Mouse (Mus musculus): Measurements from ENCODE around the gene Amtn. TPM values are rescaled to one million over a fixed set of nuclear protein-coding genes. Genes with fewer than 3 reads are reported as not detected.

The Amtn gene
- polyA plus RNA-seq (2017; shearing (Covaris generic)) = not detected

GRCm38 (mm10) chr5:88375808-88376207, at the start of gene Amtn:
Gene Amtn (plus strand): TSS chr5:88376108.

Other genes starting within 250 kb of the Amtn start
- not detected for gene Gm11115, start 222.0 kb upstream of the Amtn start, polyA plus RNA-seq (2017; shearing (Covaris generic))
- gene Gm7714, start 107.2 kb upstream of the Amtn start, polyA plus RNA-seq (2017; shearing (Covaris generic)) = 0.76 TPM
- gene Prol1, start 58.8 kb upstream of the Amtn start, polyA plus RNA-seq (2017; shearing (Covaris generic)) = not detected
- not detected for gene Ambn, start 79.9 kb downstream of the Amtn start, polyA plus RNA-seq (2017; shearing (Covaris generic))
- gene Enam, start 111.9 kb downstream of the Amtn start, polyA plus RNA-seq (2017; shearing (Covaris generic)) = not detected
- 66.9 TPM for gene Jchain, start 151.8 kb downstream of the Amtn start, polyA plus RNA-seq (2017; shearing (Covaris generic))
- 61.4 TPM for gene Utp3, start 178.4 kb downstream of the Amtn start, polyA plus RNA-seq (2017; shearing (Covaris generic))
- 4.0 TPM for gene Rufy3, start 188.9 kb downstream of the Amtn start, polyA plus RNA-seq (2017; shearing (Covaris generic))

All from effector memory CD4-positive, alpha-beta T cell, adult 5 months (primary cell).